Mouse (Mus musculus) midbrain, embryonic 15.5 days (tissue): ENCODE measurements around the gene Ackr2. TPM values are rescaled to one million over a fixed set of nuclear protein-coding genes. Genes with fewer than 3 reads are reported as not detected.

ENCODE experiments used
- ATAC-seq: fragments of 200-750 bp; cut with Nextera tagmentation; replicated peaks from 2 replicates; pipeline ENCODE4 v1.8.0; 2017; ENCODE audit warnings: moderate TSS enrichment
- H3K27ac ChIP-seq: fragments of 300-500 bp; sonication (generic); 2 replicates; pipeline ENCODE4 v1.5.1; 2015; ENCODE audit warnings: mild to moderate bottlenecking, inconsistent platforms
- H3K27me3 ChIP-seq: fragments of 300-500 bp; sonication (generic); replicated peaks from 2 replicates; pipeline ENCODE4 v1.6.1; 2015; ENCODE audit warnings: inconsistent platforms
- H3K36me3 ChIP-seq: fragments of 300-500 bp; sonication (generic); replicated peaks from 2 replicates; pipeline ENCODE4 v1.6.1; 2015; ENCODE audit warnings: inconsistent platforms
- H3K4me1 ChIP-seq: fragments of 300-500 bp; sonication (generic); 2 replicates; pipeline ENCODE4 v1.6.1; 2015; ENCODE audit warnings: inconsistent platforms
- H3K4me2 ChIP-seq: fragments of 300-500 bp; sonication (generic); 2 replicates; pipeline ENCODE4 v1.6.1; 2015; ENCODE audit warnings: inconsistent platforms, mild to moderate bottlenecking, moderate library complexity
- H3K4me3 ChIP-seq: fragments of 300-500 bp; sonication (generic); 2 replicates; pipeline ENCODE4 v1.5.1; 2015; ENCODE audit warnings: mild to moderate bottlenecking, inconsistent platforms
- H3K9ac ChIP-seq: fragments of 300-500 bp; sonication (generic); 2 replicates; pipeline ENCODE4 v1.6.1; 2015; ENCODE audit warnings: mild to moderate bottlenecking, inconsistent platforms
- H3K9me3 ChIP-seq: fragments of 300-500 bp; sonication (generic); 2 replicates; pipeline ENCODE4 v1.6.1; 2016; ENCODE audit warnings: inconsistent platforms
- WGBS: fragments of 180-500 bp; shearing (Covaris S2); methylation state at CpG from one replicate; pipeline ENCODE4 v1.1.7; 2015; ENCODE audit warnings: mixed read lengths; 5-methylcytosine and 5-hydroxymethylcytosine counted together
- polyA plus RNA-seq: library from polyadenylated mRNA; unstranded; fragments of >200 nt; fragmentation: Nextera tagmentation; extraction: Ambion mirVana; gene quantifications from 2 replicates; pipeline ENCODE4 v1.2.1, GENCODE M21; 2015

The Ackr2 gene
- polyA plus RNA-seq, 1 experiment from 2014 or later: 2.8 TPM

DNA sequence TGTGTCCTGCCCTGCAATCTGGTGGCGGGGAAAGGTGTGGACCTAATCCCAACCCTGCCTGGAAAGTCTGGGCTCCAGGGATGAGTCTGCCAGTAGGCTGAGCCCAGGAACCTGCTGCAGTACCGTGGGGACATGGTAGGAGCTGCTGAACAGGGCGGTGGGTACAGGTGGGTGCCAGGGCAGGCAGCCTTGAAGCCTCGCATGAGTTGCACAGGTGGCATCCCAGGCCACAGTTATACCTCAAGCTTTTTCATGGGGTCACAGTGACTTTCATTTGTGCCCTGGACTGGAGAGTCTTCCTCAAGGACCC, 52.9 kb downstream of the Ackr2 start:
- 39% methylated on average over 4 of the region's 4 CpGs for WGBS
- Histone ChIP-seq H3K27ac (peak overlapping the region; percentile 45; the same call in 1 of the 2 replicates), H3K4me1 (peaks cover 11% of the 10 kb centered on the region), H3K4me2 (peak overlapping the region; percentile 38), H3K4me3 (0 out of 2 replicates have a peak overlapping the region, but pooled peaks have one; percentile 2), H3K27me3 (no peaks in the 10 kb centered on the region), H3K9me3 (no peaks in the 10 kb centered on the region), H3K36me3 (no peaks in the 10 kb centered on the region), H3K9ac (no peak overlapping the region)
- no peak; the same call in 1 of the 2 replicates for ATAC-seq

DNA sequence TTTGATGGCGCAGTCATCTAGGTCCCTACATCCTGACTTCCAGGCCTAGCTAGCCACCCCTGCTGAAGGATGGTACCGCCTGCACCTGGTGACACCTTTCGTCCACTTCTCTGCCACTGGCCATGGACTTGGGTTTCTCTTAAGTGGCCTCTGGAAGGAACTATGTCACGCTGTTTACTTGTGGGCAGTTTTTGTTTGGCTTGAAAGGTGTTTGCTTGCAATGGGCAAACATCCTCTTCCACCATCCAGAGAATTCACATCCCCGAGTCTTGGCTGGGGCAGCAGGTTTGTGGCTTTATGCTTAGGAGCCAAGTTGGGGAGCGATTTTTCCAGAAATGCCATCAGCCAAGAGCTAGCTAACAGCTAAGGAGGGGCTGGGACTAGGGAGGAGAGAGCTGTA, 54.4 kb downstream of the Ackr2 start:
- H3K36me3 ChIP-seq: no peaks in the 10 kb centered on the region
- H3K4me2 ChIP-seq: no peak overlapping the region
- no peaks in the 10 kb centered on the region for H3K27me3 ChIP-seq
- H3K9me3 ChIP-seq: no peaks in the 10 kb centered on the region
- WGBS: 91% methylated on average over 6 of the region's 6 CpGs
- H3K4me3 ChIP-seq: no peak overlapping the region
- ATAC-seq: no peak
- H3K27ac ChIP-seq: no peak overlapping the region
- H3K9ac ChIP-seq: no peak overlapping the region
- peaks cover 11% of the 10 kb centered on the region for H3K4me1 ChIP-seq

DNA sequence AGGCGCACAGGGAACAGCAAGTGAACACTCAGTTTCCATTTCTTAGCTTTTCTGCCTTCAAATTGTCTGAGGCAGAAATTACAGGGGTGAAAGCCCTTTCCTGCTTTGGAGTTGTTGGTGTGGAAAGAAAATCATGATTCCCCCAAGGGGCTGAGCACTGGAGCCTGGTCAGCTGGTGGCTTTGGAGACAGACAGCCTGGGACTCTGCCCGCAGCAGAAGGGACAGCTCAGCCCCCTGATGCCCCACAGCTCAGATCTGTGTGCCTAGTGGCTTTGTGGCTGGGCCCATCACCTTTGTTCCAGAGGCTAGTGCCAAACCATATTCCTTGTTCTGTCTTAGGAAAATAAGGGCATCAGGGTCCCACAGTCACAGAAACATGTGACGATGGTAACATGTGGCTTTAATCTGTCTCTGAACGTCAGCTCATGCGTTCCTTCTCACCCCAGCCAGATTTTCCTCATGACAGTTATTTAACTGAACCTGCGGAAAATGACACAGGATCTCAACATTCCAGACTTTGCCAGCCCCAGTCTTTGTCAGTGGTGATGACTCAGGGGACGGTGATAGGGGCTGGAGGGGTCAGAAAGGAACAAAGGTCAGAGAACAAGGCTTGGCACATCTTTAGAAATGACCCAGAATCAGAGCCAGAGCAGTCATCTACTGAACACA, 61.9 kb downstream of the Ackr2 start:
- Histone ChIP-seq H3K27ac (no peak overlapping the region), H3K4me1 (no peaks in the 10 kb centered on the region), H3K4me2 (no peak overlapping the region), H3K9me3 (no peaks in the 10 kb centered on the region), H3K4me3 (no peak overlapping the region), H3K36me3 (no peaks in the 10 kb centered on the region), H3K9ac (no peak overlapping the region), H3K27me3 (no peaks in the 10 kb centered on the region)
- 55% methylated on average over 7 of the region's 7 CpGs for WGBS
- ATAC-seq: no peak

Other genes starting within 250 kb of the Ackr2 start
- 36.9 and 39.4 TPM in 2 replicates for gene Sec22c, start 192.9 kb upstream of the Ackr2 start, polyA plus RNA-seq
- gene Ss18l2, start 188.0 kb upstream of the Ackr2 start, polyA plus RNA-seq: 139 and 149 TPM in 2 replicates
- 51.0 and 52.1 TPM in 2 replicates for gene Nktr, start 179.2 kb upstream of the Ackr2 start, polyA plus RNA-seq
- gene Zfp651, start 139.0 kb upstream of the Ackr2 start, polyA plus RNA-seq: 28.8 and 30.3 TPM in 2 replicates
- 1.6 and 1.9 TPM in 2 replicates for gene Klhl40, start 120.7 kb upstream of the Ackr2 start, polyA plus RNA-seq
- 0.09 TPM in 1 of 2 replicates, not detected in the other for gene Hhatl, start 105.8 kb upstream of the Ackr2 start, polyA plus RNA-seq
- 4.1 and 4.2 TPM in 2 replicates for gene Ccdc13, start 58.9 kb upstream of the Ackr2 start, polyA plus RNA-seq
- 142 and 144 TPM in 2 replicates for gene Higd1a, start 40.0 kb upstream of the Ackr2 start, polyA plus RNA-seq
- gene Cyp8b1, start 17.9 kb downstream of the Ackr2 start, polyA plus RNA-seq: not detected in 2 replicates
- gene Fam198a, start 52.6 kb downstream of the Ackr2 start, polyA plus RNA-seq: 1.7 and 2.2 TPM in 2 replicates
- 37.1 and 37.9 TPM in 2 replicates for gene Pomgnt2, start 98.8 kb downstream of the Ackr2 start, polyA plus RNA-seq
- gene Snrk, start 218.9 kb downstream of the Ackr2 start, polyA plus RNA-seq: 79.8 and 103 TPM in 2 replicates